Mouse (Mus musculus) small intestine, adult 2 months (tissue): ENCODE data around the gene Cdh1.

Experiments used
- CTCF ChIP-seq: fragments of 200-500 bp; IDR thresholded peaks from 2 replicates; pipeline ENCODE4 v1.5.1; 2012; ENCODE audit warnings: low read depth, mild to moderate bottlenecking, control low read depth, inconsistent platforms, low read length, moderate library complexity, mixed read lengths; ENCODE audit not compliant: insufficient replicate concordance, insufficient read length; ENCODE audit errors: extremely low read depth
- POLR2A ChIP-seq: fragments of 200-500 bp; IDR thresholded peaks from 2 replicates; pipeline ENCODE4 v1.6.1; 2012; ENCODE audit warnings: low read depth, mild to moderate bottlenecking, control low read depth, inconsistent platforms, low read length, moderate library complexity

DNA sequence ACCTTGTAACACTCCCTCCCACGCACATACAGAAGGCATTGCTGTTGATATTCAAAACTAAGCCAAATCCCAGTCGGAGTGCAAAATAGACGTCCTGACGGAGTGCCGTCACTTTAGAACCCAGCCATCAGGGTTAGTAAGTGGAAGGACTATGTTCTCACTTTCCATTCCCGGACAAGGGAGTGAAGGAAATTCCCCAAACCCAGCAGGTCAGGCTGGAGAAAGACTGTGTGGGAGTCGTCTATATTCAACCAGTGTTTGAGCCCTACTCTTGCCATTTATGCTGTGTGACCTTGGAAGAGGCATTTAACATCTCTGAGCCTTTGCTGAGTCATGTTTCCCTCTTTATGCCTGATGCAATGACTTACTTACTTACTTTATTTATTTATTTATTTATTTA, 37.1 kb downstream of the Cdh1 start:
- no peak for TF ChIP-seq POLR2A
- no peak for TF ChIP-seq CTCF
